Mouse (Mus musculus): Measurements from ENCODE around the gene Fbxo42.

Gene Fbxo42

GRCm38 (mm10) chr4:141214337-141214851, 66.7 kb downstream of the Fbxo42 start:
- DNase-seq (ENCODE audit: low spot score in 2 of 2), result no peak

GRCm38 (mm10) chr4:141219583-141220213, 72.0 kb downstream of the Fbxo42 start:
- DNase-seq (ENCODE audit: low spot score in 2 of 2), result no peak

- no peak for DNase-seq (ENCODE audit: low spot score in 2 of 2)
These were observed 74.1 kb downstream of the Fbxo42 start for GRCm38 (mm10) chr4:141221848-141222247.

GRCm38 (mm10) chr4:141222752-141223151, 75.0 kb downstream of the Fbxo42 start:
- no peak for DNase-seq (ENCODE audit: low spot score in 2 of 2)

- DNase-seq (ENCODE audit: low spot score in 2 of 2), result no peak
These were observed 81.0 kb downstream of the Fbxo42 start for GRCm38 (mm10) chr4:141228687-141229086.

- no peak for DNase-seq (ENCODE audit: low spot score in 2 of 2)
These were observed 85.5 kb downstream of the Fbxo42 start for GRCm38 (mm10) chr4:141233196-141233595.

GRCm38 (mm10) chr4:141235537-141236111, 87.9 kb downstream of the Fbxo42 start:
- no peak for DNase-seq (ENCODE audit: low spot score in 2 of 2)

GRCm38 (mm10) chr4:141236856-141237255, 89.1 kb downstream of the Fbxo42 start:
- no peak for DNase-seq (ENCODE audit: low spot score in 2 of 2)

- no peak for DNase-seq (ENCODE audit: low spot score in 2 of 2)
These were observed 91.0 kb downstream of the Fbxo42 start for GRCm38 (mm10) chr4:141238492-141239387.

GRCm38 (mm10) chr4:141239388-141240125, 91.8 kb downstream of the Fbxo42 start, which contains the start of gene Arhgef19:
Gene Arhgef19, plus strand, starts transcription at chr4:141239499.
- peak; percentile 34 to 47 for DNase-seq (ENCODE audit: low spot score in 2 of 2)

GRCm38 (mm10) chr4:141240617-141241016, 92.9 kb downstream of the Fbxo42 start:
- no peak for DNase-seq (ENCODE audit: low spot score in 2 of 2)

- no peak for DNase-seq (ENCODE audit: low spot score in 2 of 2)
These were observed 94.1 kb downstream of the Fbxo42 start for GRCm38 (mm10) chr4:141241861-141242260.

- DNase-seq (ENCODE audit: low spot score in 2 of 2), result peak in 1 of 2 experiments; percentile 34
These were observed 95.0 kb downstream of the Fbxo42 start for GRCm38 (mm10) chr4:141242651-141243241.

GRCm38 (mm10) chr4:141243636-141244035, 95.9 kb downstream of the Fbxo42 start:
- no peak for DNase-seq (ENCODE audit: low spot score in 2 of 2)

- DNase-seq (ENCODE audit: low spot score in 2 of 2), result no peak
These were observed 96.7 kb downstream of the Fbxo42 start for GRCm38 (mm10) chr4:141244401-141244800.

GRCm38 (mm10) chr4:141244931-141245425, 97.3 kb downstream of the Fbxo42 start:
- peak; percentile 59 to 74 for DNase-seq (ENCODE audit: low spot score in 2 of 2)

- no peak for DNase-seq (ENCODE audit: low spot score in 2 of 2)
These were observed 98.6 kb downstream of the Fbxo42 start for GRCm38 (mm10) chr4:141246089-141246997.

GRCm38 (mm10) chr4:141246998-141247350, 99.3 kb downstream of the Fbxo42 start:
- DNase-seq (ENCODE audit: low spot score in 2 of 2), result no peak

- no peak for DNase-seq (ENCODE audit: low spot score in 2 of 2)
These were observed 100.3 kb downstream of the Fbxo42 start for GRCm38 (mm10) chr4:141247776-141248613.

Measured in frontal cortex, postnatal 36 days (tissue).